Mouse (Mus musculus) limb, embryonic 11.5 days (tissue): Measurements from ENCODE around the gene Cldn19. TPM values are rescaled to one million over a fixed set of nuclear protein-coding genes. Genes with fewer than 3 reads are reported as not detected.
"Not testable (repeated sequence)": the region's sequence is repeated elsewhere in the genome, so short reads cannot be mapped to it uniquely, and the experiment has no call there.

Experiments
- ATAC-seq: fragments of 200-750 bp; cut with Nextera tagmentation; 2 replicates; pipeline ENCODE4 v1.8.0; 2017; ENCODE audit warnings: low read depth; ENCODE audit not compliant: insufficient number of reproducible peaks, low FRiP score, low TSS enrichment
- DNase-seq: peaks from one replicate; pipeline ENCODE4 v3.0.0-alpha.2; 2015; ENCODE audit warnings: low spot score
- H3K27ac ChIP-seq: fragments of 300-500 bp; sonication (generic); replicated peaks from 2 replicates; pipeline ENCODE4 v1.5.1; 2014; ENCODE audit warnings: low read depth, mild to moderate bottlenecking, low read length
- H3K27me3 ChIP-seq: fragments of 300-500 bp; sonication (generic); 2 replicates; pipeline ENCODE4 v1.6.1; 2014; ENCODE audit warnings: mild to moderate bottlenecking, low read length, mixed read lengths; ENCODE audit not compliant: control insufficient read depth, insufficient read depth
- H3K36me3 ChIP-seq: fragments of 300-500 bp; sonication (generic); 2 replicates; pipeline ENCODE4 v1.6.1; 2014; ENCODE audit warnings: mild to moderate bottlenecking, low read length, moderate library complexity, mixed read lengths; ENCODE audit not compliant: control insufficient read depth, insufficient read depth
- H3K4me1 ChIP-seq: fragments of 300-500 bp; sonication (generic); 2 replicates; pipeline ENCODE4 v1.6.1; 2014; ENCODE audit warnings: low read length, mixed read lengths; ENCODE audit not compliant: control insufficient read depth, insufficient read depth
- H3K4me2 ChIP-seq: fragments of 300-500 bp; sonication (generic); 2 replicates; pipeline ENCODE4 v1.6.1; 2014; ENCODE audit warnings: low read depth, mild to moderate bottlenecking, moderate library complexity; ENCODE audit not compliant: severe bottlenecking
- H3K4me3 ChIP-seq: fragments of 300-500 bp; sonication (generic); 2 replicates; pipeline ENCODE4 v1.5.1; 2014; ENCODE audit warnings: low read depth, low read length
- H3K9ac ChIP-seq: fragments of 300-500 bp; sonication (generic); 2 replicates; pipeline ENCODE4 v1.6.1; 2014; ENCODE audit warnings: mild to moderate bottlenecking, low read length
- H3K9me3 ChIP-seq: fragments of 300-500 bp; sonication (generic); 2 replicates; pipeline ENCODE4 v1.6.1; 2016; ENCODE audit warnings: low read length; ENCODE audit not compliant: control insufficient read depth
- WGBS: fragments of 180-500 bp; shearing (Covaris S2); extraction: QIAGEN DNeasy Blood & Tissue Kit; methylation state at CpG from one replicate; pipeline ENCODE4 v1.1.7; 2014; 5-methylcytosine and 5-hydroxymethylcytosine counted together
- polyA plus RNA-seq: library from polyadenylated mRNA; unstranded; fragments of >200 nt; fragmentation: Nextera tagmentation; extraction: Ambion mirVana; gene quantifications from 2 replicates; pipeline ENCODE4 v1.2.1, GENCODE M21; 2014

The Cldn19 gene
- polyA plus RNA-seq, 1 experiment from 2014 or later, result 0.05 TPM

GRCm38 (mm10) chr4:119278784-119279183 is 23.6 kb downstream of the Cldn19 start:
- H3K27me3 ChIP-seq, ATAC-seq, H3K4me2 ChIP-seq, H3K9me3 ChIP-seq, H3K9ac ChIP-seq, H3K27ac ChIP-seq, H3K4me3 ChIP-seq, H3K4me1 ChIP-seq, DNase-seq: not testable (repeated sequence)
- peaks cover 39% of the 10 kb centered on the region for H3K36me3 ChIP-seq
- WGBS, result 94% methylated on average over 15 of the region's 15 CpGs

GRCm38 (mm10) chr4:119284861-119285260 is 29.6 kb downstream of the Cldn19 start:
- no peak overlapping the region for H3K9ac ChIP-seq
- no peak overlapping the region for H3K27ac ChIP-seq
- no peak overlapping the region for H3K4me3 ChIP-seq
- no peaks in the 10 kb centered on the region for H3K9me3 ChIP-seq
- peaks cover 16% of the 10 kb centered on the region for H3K36me3 ChIP-seq
- no peak for ATAC-seq
- no peaks in the 10 kb centered on the region for H3K27me3 ChIP-seq
- no peak for DNase-seq
- no peak overlapping the region for H3K4me2 ChIP-seq
- H3K4me1 ChIP-seq, result no peaks in the 10 kb centered on the region
- 89% methylated on average over 1 of the region's 1 CpGs for WGBS

- no peak overlapping the region for H3K27ac ChIP-seq
- DNase-seq (no peak), ATAC-seq (no peak)
- peaks cover 15% of the 10 kb centered on the region for H3K36me3 ChIP-seq
- H3K4me2 ChIP-seq, result no peak overlapping the region
- H3K27me3 ChIP-seq, result no peaks in the 10 kb centered on the region
- no peaks in the 10 kb centered on the region for H3K4me1 ChIP-seq
- no peak overlapping the region for H3K4me3 ChIP-seq
- H3K9ac ChIP-seq, result no peak overlapping the region
- WGBS, result 90% methylated on average over 2 of the region's 2 CpGs
- no peaks in the 10 kb centered on the region for H3K9me3 ChIP-seq
Measured at GRCm38 (mm10) chr4:119285336-119285735, 30.1 kb downstream of the Cldn19 start.

GRCm38 (mm10) chr4:119291921-119292320 is 36.7 kb downstream of the Cldn19 start:
- no peaks in the 10 kb centered on the region for H3K36me3 ChIP-seq
- peak overlapping the region; percentile 73 for H3K4me2 ChIP-seq
- 94% methylated on average over 1 of the region's 1 CpGs for WGBS
- H3K27ac ChIP-seq, result no peak overlapping the region
- H3K9ac ChIP-seq, result no peak overlapping the region
- no peaks in the 10 kb centered on the region for H3K9me3 ChIP-seq
- H3K4me3 ChIP-seq, result peak overlapping the region; percentile 77
- H3K27me3 ChIP-seq, result no peaks in the 10 kb centered on the region
- no peak for ATAC-seq
- H3K4me1 ChIP-seq, result 0 out of 2 replicates have a peak, but pooled peaks cover 2% of the 10 kb centered on the region
- no peak for DNase-seq

GRCm38 (mm10) chr4:119292771-119293573 is 37.8 kb downstream of the Cldn19 start:
- H3K27ac ChIP-seq, result no peak overlapping the region
- H3K36me3 ChIP-seq, result no peaks in the 10 kb centered on the region
- peak overlapping the region; percentile 95 for H3K9ac ChIP-seq
- no peaks in the 10 kb centered on the region for H3K27me3 ChIP-seq
- H3K4me3 ChIP-seq, result peak overlapping the region; percentile 77
- ATAC-seq, result no peak
- H3K9me3 ChIP-seq, result no peaks in the 10 kb centered on the region
- WGBS, result 1% methylated on average over 24 of the region's 24 CpGs
- peak; percentile 59 for DNase-seq
- H3K4me2 ChIP-seq, result peak overlapping the region; percentile 73
- H3K4me1 ChIP-seq, result 0 out of 2 replicates have a peak, but pooled peaks cover 2% of the 10 kb centered on the region

GRCm38 (mm10) chr4:119293574-119294258 is 38.5 kb downstream of the Cldn19 start:
- Histone ChIP-seq H3K9me3 (no peaks in the 10 kb centered on the region), H3K27ac (peak overlapping the region; percentile 65), H3K36me3 (no peaks in the 10 kb centered on the region), H3K4me2 (peak overlapping the region; percentile 73), H3K27me3 (no peaks in the 10 kb centered on the region), H3K9ac (peak overlapping the region; percentile 95), H3K4me3 (peak overlapping the region; percentile 77), H3K4me1 (0 out of 2 replicates have a peak, but pooled peaks cover 2% of the 10 kb centered on the region)
- under 1% methylated on average over 58 of the region's 80 CpGs for WGBS
- DNase-seq, result peak; percentile 55
- peak; percentile 8; the same call in 1 of the 2 replicates for ATAC-seq

GRCm38 (mm10) chr4:119294415-119295133 is 39.4 kb downstream of the Cldn19 start, which contains the start of gene Ybx1:
Ybx1 (minus strand) TSS chr4:119294604.
- H3K27ac ChIP-seq, result peak within 1 kb of the TSS; percentile 75
- ATAC-seq (peak; percentile 99), DNase-seq (peak; percentile 99)
- H3K9ac ChIP-seq, result peak within 1 kb of the TSS; percentile 95
- H3K4me2 ChIP-seq, result peak within 1 kb of the TSS; percentile 73
- peak within 1 kb of the TSS; percentile 77 for H3K4me3 ChIP-seq
- 0 out of 2 replicates have a peak, but pooled peaks cover 2% of the 10 kb centered on the region for H3K4me1 ChIP-seq
- H3K27me3 ChIP-seq, result no peaks in the 10 kb centered on the region
- no peaks in the 10 kb centered on the region for H3K9me3 ChIP-seq
- no peaks in the 10 kb centered on the region for H3K36me3 ChIP-seq
- 2% methylated on average over 55 of the region's 61 CpGs for WGBS

GRCm38 (mm10) chr4:119295134-119295453 is 39.9 kb downstream of the Cldn19 start:
- no peaks in the 10 kb centered on the region for H3K9me3 ChIP-seq
- 11% methylated on average over 6 of the region's 6 CpGs for WGBS
- DNase-seq, result no peak
- no peaks in the 10 kb centered on the region for H3K36me3 ChIP-seq
- ATAC-seq, result no peak
- peak overlapping the region; percentile 83 for H3K9ac ChIP-seq
- no peak overlapping the region for H3K27ac ChIP-seq
- H3K4me1 ChIP-seq, result 0 out of 2 replicates have a peak, but pooled peaks cover 2% of the 10 kb centered on the region
- H3K4me2 ChIP-seq, result peak overlapping the region; percentile 46
- no peaks in the 10 kb centered on the region for H3K27me3 ChIP-seq
- H3K4me3 ChIP-seq, result peak overlapping the region; percentile 77
